Mouse (Mus musculus): ENCODE results near the gene Mien1. TPM values are rescaled to one million over a fixed set of nuclear protein-coding genes. Genes with fewer than 3 reads are reported as not detected.

Mien1 gene
- total RNA-seq, 2 experiments from 2014 or later = 119 to 120 TPM

GRCm38 (mm10) chr11:98394301-98394700 lies 44.5 kb downstream of the Mien1 start:
- DNase-seq (ENCODE audit: low spot score in 2 of 2) = no peak
- intact Hi-C loops (cut with DNase I) = loop anchor here (5.0 kb wide), 1 partner anchor 127 kb away; no protein-coding TSS in a partner anchor

- intact Hi-C loops (cut with DNase I) = loop anchor here (5.0 kb wide), 1 partner anchor 126 kb away; no protein-coding TSS in a partner anchor
- DNase-seq (ENCODE audit: low spot score in 2 of 2) = no peak
Observed at GRCm38 (mm10) chr11:98393317-98393716, 45.5 kb downstream of the Mien1 start.

- intact Hi-C loops (cut with DNase I) = loop anchor here (5.0 kb wide), 1 partner anchor 125 kb away; no protein-coding TSS in a partner anchor
- DNase-seq (ENCODE audit: low spot score in 2 of 2) = no peak
Observed at GRCm38 (mm10) chr11:98392645-98393044, 46.1 kb downstream of the Mien1 start.

- no peak for DNase-seq (ENCODE audit: low spot score in 2 of 2)
- intact Hi-C loops (cut with DNase I) = loop anchor here (5.0 kb wide), 1 partner anchor 125 kb away; no protein-coding TSS in a partner anchor
Observed at GRCm38 (mm10) chr11:98392034-98392433, 46.8 kb downstream of the Mien1 start.

GRCm38 (mm10) chr11:98390141-98390540 lies 48.6 kb downstream of the Mien1 start:
- intact Hi-C loops (cut with DNase I) = loop anchor here (5.0 kb wide), 1 partner anchor 123 kb away; no protein-coding TSS in a partner anchor
- DNase-seq (ENCODE audit: low spot score in 2 of 2) = no peak

GRCm38 (mm10) chr11:98389221-98389780 lies 49.5 kb downstream of the Mien1 start:
- DNase-seq (ENCODE audit: low spot score in 2 of 2) = peak; percentile 70 to 78
- intact Hi-C loops (cut with DNase I) = loop anchor here (1.0 kb wide), 1 partner anchor 47 kb away; no protein-coding TSS in a partner anchor

- intact Hi-C loops (cut with DNase I) = no loop called here
- no peak for DNase-seq (ENCODE audit: low spot score in 2 of 2)
Observed at GRCm38 (mm10) chr11:98388282-98388681, 50.5 kb downstream of the Mien1 start.

Other genes with a start within 250 kb of the Mien1 start
- gene Med1, start 245.7 kb downstream of the Mien1 start, total RNA-seq (2021) = 10 to 100 TPM; 49.6 to 49.7 TPM
- 10 to 100 TPM; 35.2 to 38.8 TPM for gene Cdk12, start 235.9 kb downstream of the Mien1 start, total RNA-seq (2021)
- 10 to 100 TPM; 57.3 to 64.3 TPM for gene Neurod2, start 109.3 kb downstream of the Mien1 start, total RNA-seq (2021)
- 100 to 1,000 TPM; 141 to 380 TPM for gene Ppp1r1b, start 90.6 kb downstream of the Mien1 start, total RNA-seq (2021)
- gene Stard3, start 80.6 kb downstream of the Mien1 start, total RNA-seq (2021) = 10 to 100 TPM; 34.1 to 36.8 TPM
- 10 to 100 TPM in 1 of 2 experiments, 1 to 10 TPM in 1; 9.3 to 11.6 TPM for gene Tcap, start 55.2 kb downstream of the Mien1 start, total RNA-seq (2021)
- under 1 TPM; 0.39 to 0.73 TPM for gene Pnmt, start 52.5 kb downstream of the Mien1 start, total RNA-seq (2021)
- 10 to 100 TPM; 10.1 to 11.3 TPM for gene Pgap3, start 38.5 kb downstream of the Mien1 start, total RNA-seq (2021)
- gene Erbb2, start 26.5 kb downstream of the Mien1 start, total RNA-seq (2021) = 1 to 10 TPM; 1.8 to 2.4 TPM
- gene Grb7, start 7.4 kb upstream of the Mien1 start, total RNA-seq (2021) = 1 to 10 TPM; 2.4 to 2.7 TPM
- gene Ikzf3, start 107.0 kb upstream of the Mien1 start, total RNA-seq (2021) = under 1 TPM in 1 of 2 experiments, not detected in 1; 0.78 TPM
- not detected for gene Zpbp2, start 112.1 kb upstream of the Mien1 start, total RNA-seq (2021)
- 10 to 100 TPM; 48.9 TPM for gene Ormdl3, start 148.4 kb upstream of the Mien1 start, total RNA-seq (2021)
- not detected for gene Lrrc3c, start 159.3 kb upstream of the Mien1 start, total RNA-seq (2021)
- gene Gm12355, start 186.7 kb upstream of the Mien1 start, total RNA-seq (2021) = 10 to 100 TPM; 11.6 to 14.0 TPM
- gene Gsdma3, start 187.4 kb upstream of the Mien1 start, total RNA-seq (2021) = not detected
- gene Gsdma2, start 207.8 kb upstream of the Mien1 start, total RNA-seq (2021) = not detected
- not detected for gene Gsdma, start 225.4 kb upstream of the Mien1 start, total RNA-seq (2021)
- 100 to 1,000 TPM; 129 to 132 TPM for gene Psmd3, start 243.6 kb upstream of the Mien1 start, total RNA-seq (2021)

Measured in left cerebral cortex, postnatal 25 days (tissue).